Mouse (Mus musculus): ENCODE results near the gene Rnf208. TPM values are rescaled to one million over a fixed set of nuclear protein-coding genes. Genes with fewer than 3 reads are reported as not detected.

The Rnf208 gene
- polyA plus RNA-seq, 1 experiment = 3.6 TPM

DNA sequence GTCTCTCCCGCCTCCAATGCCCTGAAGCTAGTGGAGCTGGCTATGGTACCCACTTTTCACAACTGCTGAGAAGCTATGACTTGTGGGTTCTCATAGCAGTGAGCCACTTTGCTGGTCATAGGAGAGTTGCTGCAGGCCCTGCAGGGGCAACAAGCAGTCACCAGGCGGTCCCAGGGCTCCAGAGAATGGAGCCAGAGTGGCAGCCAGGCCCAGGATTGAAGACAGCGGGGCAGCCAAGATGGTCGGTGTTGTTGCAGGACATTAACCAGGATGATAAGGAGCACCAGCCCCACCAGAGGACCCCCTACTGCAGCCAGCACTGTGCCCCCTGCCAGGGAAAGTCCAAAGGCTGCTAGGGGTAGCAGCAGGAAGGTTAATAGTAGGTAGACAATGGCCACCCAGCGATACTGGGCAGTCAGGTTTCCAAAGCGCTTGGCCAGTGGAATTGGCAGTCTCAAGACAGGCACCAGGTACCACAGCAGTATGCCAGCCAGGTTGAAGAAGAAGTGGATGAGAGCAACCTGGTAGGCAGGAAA is 13.0 kb upstream of the Rnf208 start:
- no peak for TF ChIP-seq POLR2A (IDR thresholded peaks at IDR 0.05; ENCODE audit: control insufficient read depth, extremely low read depth, insufficient read depth, low read length, poor library complexity)
- TF ChIP-seq CTCF (IDR thresholded peaks at IDR 0.05; ENCODE audit: borderline replicate concordance, control insufficient read depth, extremely low read depth, insufficient read depth, low read length, poor library complexity) = no peak
- peaks cover 5% of the 10 kb centered on the region for H3K4me1 ChIP-seq (replicated peaks; ENCODE audit: control insufficient read depth, insufficient read depth, low read length)
- no peak overlapping the region for H3K27ac ChIP-seq (ENCODE audit: control insufficient read depth, insufficient read depth, low read length)
- H3K27me3 ChIP-seq (ENCODE audit: control insufficient read depth, insufficient read depth, low read length) = no peaks in the 10 kb centered on the region; the same call in 1 of the 2 replicates
- H3K4me3 ChIP-seq (ENCODE audit: control insufficient read depth, insufficient read depth, low read length) = no peak overlapping the region
- 88% methylated on average over 6 of the region's 6 CpGs for WGBS
- H3K36me3 ChIP-seq (ENCODE audit: control insufficient read depth, insufficient read depth, low read length) = no peaks in the 10 kb centered on the region
- DNase-seq = no peak

GRCm38 (mm10) chr2:25229582-25229981 is 12.5 kb upstream of the Rnf208 start:
- no peak overlapping the region for H3K27ac ChIP-seq (ENCODE audit: control insufficient read depth, insufficient read depth, low read length)
- H3K36me3 ChIP-seq (ENCODE audit: control insufficient read depth, insufficient read depth, low read length) = no peaks in the 10 kb centered on the region
- peaks cover 5% of the 10 kb centered on the region for H3K4me1 ChIP-seq (replicated peaks; ENCODE audit: control insufficient read depth, insufficient read depth, low read length)
- WGBS = 95% methylated on average over 5 of the region's 5 CpGs
- no peaks in the 10 kb centered on the region; the same call in 1 of the 2 replicates for H3K27me3 ChIP-seq (ENCODE audit: control insufficient read depth, insufficient read depth, low read length)
- no peak for DNase-seq
- TF ChIP-seq CTCF (IDR thresholded peaks at IDR 0.05; ENCODE audit: borderline replicate concordance, control insufficient read depth, extremely low read depth, insufficient read depth, low read length, poor library complexity) (no peak), POLR2A (IDR thresholded peaks at IDR 0.05; ENCODE audit: control insufficient read depth, extremely low read depth, insufficient read depth, low read length, poor library complexity) (no peak)
- H3K4me3 ChIP-seq (ENCODE audit: control insufficient read depth, insufficient read depth, low read length) = no peak overlapping the region

GRCm38 (mm10) chr2:25230581-25230980 is 11.5 kb upstream of the Rnf208 start:
- no peaks in the 10 kb centered on the region for H3K36me3 ChIP-seq (ENCODE audit: control insufficient read depth, insufficient read depth, low read length)
- H3K4me3 ChIP-seq (ENCODE audit: control insufficient read depth, insufficient read depth, low read length) = no peak overlapping the region
- no peak for DNase-seq
- peaks cover 5% of the 10 kb centered on the region for H3K4me1 ChIP-seq (replicated peaks; ENCODE audit: control insufficient read depth, insufficient read depth, low read length)
- no peaks in the 10 kb centered on the region; the same call in 1 of the 2 replicates for H3K27me3 ChIP-seq (ENCODE audit: control insufficient read depth, insufficient read depth, low read length)
- H3K27ac ChIP-seq (ENCODE audit: control insufficient read depth, insufficient read depth, low read length) = no peak overlapping the region
- TF ChIP-seq CTCF (IDR thresholded peaks at IDR 0.05; ENCODE audit: borderline replicate concordance, control insufficient read depth, extremely low read depth, insufficient read depth, low read length, poor library complexity) (no peak), POLR2A (IDR thresholded peaks at IDR 0.05; ENCODE audit: control insufficient read depth, extremely low read depth, insufficient read depth, low read length, poor library complexity) (no peak)
- WGBS = 94% methylated on average over 7 of the region's 7 CpGs

- Histone ChIP-seq H3K36me3 (ENCODE audit: control insufficient read depth, insufficient read depth, low read length) (no peaks in the 10 kb centered on the region), H3K4me1 (replicated peaks; ENCODE audit: control insufficient read depth, insufficient read depth, low read length) (peaks cover 5% of the 10 kb centered on the region), H3K27ac (ENCODE audit: control insufficient read depth, insufficient read depth, low read length) (no peak overlapping the region), H3K4me3 (ENCODE audit: control insufficient read depth, insufficient read depth, low read length) (no peak overlapping the region), H3K27me3 (ENCODE audit: control insufficient read depth, insufficient read depth, low read length) (no peaks in the 10 kb centered on the region; the same call in 1 of the 2 replicates)
- TF ChIP-seq POLR2A (IDR thresholded peaks at IDR 0.05; ENCODE audit: control insufficient read depth, extremely low read depth, insufficient read depth, low read length, poor library complexity) (no peak), CTCF (IDR thresholded peaks at IDR 0.05; ENCODE audit: borderline replicate concordance, control insufficient read depth, extremely low read depth, insufficient read depth, low read length, poor library complexity) (no peak)
- DNase-seq = no peak
- 94% methylated on average over 12 of the region's 12 CpGs for WGBS
These were observed 11.0 kb upstream of the Rnf208 start for GRCm38 (mm10) chr2:25231038-25231437.

- DNase-seq = no peak
- WGBS = 16% methylated on average over 4 of the region's 4 CpGs
- H3K27ac ChIP-seq (ENCODE audit: control insufficient read depth, insufficient read depth, low read length) = no peak overlapping the region
These were observed 8.6 kb upstream of the Rnf208 start for GRCm38 (mm10) chr2:25233421-25233820.

DNA sequence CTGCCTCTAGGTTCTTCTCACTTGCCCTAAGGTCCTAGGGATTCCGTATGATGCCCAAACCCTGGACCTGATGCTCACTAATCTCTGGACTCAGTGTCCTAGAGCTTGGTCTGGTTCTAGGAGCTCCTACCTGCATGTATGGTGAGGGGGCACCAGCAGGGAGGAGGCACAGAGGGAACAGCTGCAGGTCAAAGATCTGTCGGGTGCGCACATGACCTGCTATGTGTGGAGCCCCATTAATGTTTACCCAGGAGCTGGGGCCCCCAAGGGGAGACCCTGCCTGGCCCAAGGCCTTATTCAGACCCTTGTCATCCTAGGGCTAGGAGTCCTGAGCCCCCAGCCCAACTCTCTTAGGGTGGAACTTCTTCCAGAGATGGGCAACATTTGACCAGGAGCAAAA is 8.0 kb upstream of the Rnf208 start, which contains the start of gene Slc34a3:
Gene Slc34a3, minus strand, starts transcription at position 315 of the 400 bp plus-strand sequence.
- TF ChIP-seq CTCF (IDR thresholded peaks at IDR 0.05; ENCODE audit: borderline replicate concordance, control insufficient read depth, extremely low read depth, insufficient read depth, low read length, poor library complexity) = no peak
- TF ChIP-seq POLR2A (IDR thresholded peaks at IDR 0.05; ENCODE audit: control insufficient read depth, extremely low read depth, insufficient read depth, low read length, poor library complexity) = no peak
- Histone ChIP-seq H3K27me3 (ENCODE audit: control insufficient read depth, insufficient read depth, low read length) (no peaks in the 10 kb centered on the region; the same call in 1 of the 2 replicates), H3K36me3 (ENCODE audit: control insufficient read depth, insufficient read depth, low read length) (no peaks in the 10 kb centered on the region), H3K4me3 (ENCODE audit: control insufficient read depth, insufficient read depth, low read length) (no peak within 1 kb of the TSS), H3K27ac (ENCODE audit: control insufficient read depth, insufficient read depth, low read length) (no peak within 1 kb of the TSS), H3K4me1 (replicated peaks; ENCODE audit: control insufficient read depth, insufficient read depth, low read length) (peaks cover 1% of the 10 kb centered on the region; the same call in 1 of the 2 replicates)
- DNase-seq = no peak
- WGBS = 53% methylated on average over 3 of the region's 3 CpGs

More at GRCm38 (mm10) chr2:25233421-25233820, 8.6 kb upstream of the Rnf208 start:
- Histone ChIP-seq H3K4me3 (ENCODE audit: control insufficient read depth, insufficient read depth, low read length) (no peak overlapping the region), H3K4me1 (replicated peaks; ENCODE audit: control insufficient read depth, insufficient read depth, low read length) (peaks cover 5% of the 10 kb centered on the region), H3K36me3 (ENCODE audit: control insufficient read depth, insufficient read depth, low read length) (no peaks in the 10 kb centered on the region), H3K27me3 (ENCODE audit: control insufficient read depth, insufficient read depth, low read length) (no peaks in the 10 kb centered on the region; the same call in 1 of the 2 replicates)
- TF ChIP-seq POLR2A (IDR thresholded peaks at IDR 0.05; ENCODE audit: control insufficient read depth, extremely low read depth, insufficient read depth, low read length, poor library complexity) = no peak
- TF ChIP-seq CTCF (IDR thresholded peaks at IDR 0.05; ENCODE audit: borderline replicate concordance, control insufficient read depth, extremely low read depth, insufficient read depth, low read length, poor library complexity) = no peak

Data from thymus, adult 2 months (tissue).